Mouse (Mus musculus): ENCODE measurements at regions not wholly inside any gene's neighbourhood (a gene's known extent, or its start where the extent isn't known, plus 50 kb on each side); places are given as distances from the start of the nearest gene placed in this dataset.

- DNase-seq: no peak
Observed at GRCm38 (mm10) chr17:41990804-41991203, 324.9 kb upstream of the Ptchd4 start.

DNA sequence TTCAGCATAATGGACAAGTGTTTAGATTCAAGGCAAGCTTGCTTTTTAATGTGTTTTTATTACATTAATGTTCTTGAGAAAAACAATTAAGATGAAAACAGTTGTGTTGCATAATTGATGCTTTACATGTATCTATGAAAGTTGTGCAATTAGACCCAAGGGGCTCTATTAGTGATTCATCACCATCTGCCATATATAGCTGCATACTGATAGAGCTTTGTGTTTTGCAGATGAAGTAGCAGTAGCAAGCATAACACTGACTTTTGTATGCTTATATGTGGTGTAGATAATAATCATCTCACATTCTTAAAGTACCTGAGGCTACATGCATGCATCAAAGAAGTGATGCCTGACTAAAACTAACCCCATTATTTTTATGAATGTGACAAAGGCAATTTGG, 307.3 kb upstream of the Ptchd4 start:
- DNase-seq: no peak

DNA sequence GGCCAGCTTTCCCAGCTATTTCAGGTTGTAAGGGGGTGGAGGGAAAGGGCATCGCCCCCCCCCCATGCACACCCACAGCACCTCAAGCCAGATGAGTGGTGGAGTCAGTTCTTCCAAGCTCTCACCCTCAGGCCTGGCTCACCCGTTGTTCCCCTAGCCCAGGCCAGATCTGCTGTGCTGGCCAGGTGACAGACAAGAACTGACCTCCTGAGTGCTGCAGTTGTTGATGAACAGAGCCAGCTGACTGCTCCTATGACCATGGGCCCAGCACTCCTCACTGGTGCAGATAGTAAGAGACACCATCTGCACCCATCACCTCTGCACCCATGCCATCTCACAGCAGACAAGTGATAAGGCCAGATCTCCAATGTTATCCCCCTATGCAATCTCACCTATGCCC, 291.5 kb upstream of the Ptchd4 start:
- DNase-seq: no peak

- DNase-seq: no peak
Observed at GRCm38 (mm10) chr17:42027253-42027652, 288.5 kb upstream of the Ptchd4 start.

DNA sequence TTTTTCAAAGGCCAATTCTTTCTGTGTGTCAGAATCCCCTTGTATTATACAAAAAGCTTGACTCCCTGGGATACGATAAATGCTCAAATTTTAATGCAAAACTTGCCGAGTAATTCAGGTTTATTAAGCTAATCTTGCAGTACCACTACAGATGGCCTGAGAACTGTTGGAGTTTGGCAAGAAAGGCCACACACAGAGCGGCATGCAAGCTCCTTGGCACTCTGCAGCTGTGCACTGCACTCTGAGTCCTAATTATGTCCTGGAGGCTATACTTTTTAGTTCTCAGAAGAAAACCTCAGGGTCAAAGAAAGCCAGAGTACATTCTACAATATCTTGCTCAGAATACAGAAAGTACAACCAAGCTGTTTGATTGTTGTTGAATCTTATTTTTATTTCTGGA, 286.3 kb upstream of the Ptchd4 start:
- DNase-seq: no peak

DNA sequence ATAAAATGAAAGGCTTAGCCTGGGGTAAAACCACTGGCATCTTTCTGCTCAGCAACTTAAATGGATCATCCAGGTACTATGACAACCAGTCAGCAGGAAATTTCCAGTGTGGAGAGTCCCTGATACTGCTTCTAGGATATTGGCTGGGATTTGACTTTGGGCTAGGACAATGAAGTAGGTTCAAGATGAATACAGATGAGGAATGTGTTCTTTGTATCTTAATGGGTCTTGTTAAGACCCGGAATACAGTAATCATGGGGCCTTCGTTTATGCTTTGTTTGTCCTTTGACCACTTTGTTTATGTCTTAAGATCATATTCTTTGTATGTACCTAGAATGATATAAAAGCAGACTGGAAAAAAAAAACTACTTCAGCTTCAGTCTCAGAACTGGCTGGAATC, 278.7 kb upstream of the Ptchd4 start:
- no peak for DNase-seq

DNA sequence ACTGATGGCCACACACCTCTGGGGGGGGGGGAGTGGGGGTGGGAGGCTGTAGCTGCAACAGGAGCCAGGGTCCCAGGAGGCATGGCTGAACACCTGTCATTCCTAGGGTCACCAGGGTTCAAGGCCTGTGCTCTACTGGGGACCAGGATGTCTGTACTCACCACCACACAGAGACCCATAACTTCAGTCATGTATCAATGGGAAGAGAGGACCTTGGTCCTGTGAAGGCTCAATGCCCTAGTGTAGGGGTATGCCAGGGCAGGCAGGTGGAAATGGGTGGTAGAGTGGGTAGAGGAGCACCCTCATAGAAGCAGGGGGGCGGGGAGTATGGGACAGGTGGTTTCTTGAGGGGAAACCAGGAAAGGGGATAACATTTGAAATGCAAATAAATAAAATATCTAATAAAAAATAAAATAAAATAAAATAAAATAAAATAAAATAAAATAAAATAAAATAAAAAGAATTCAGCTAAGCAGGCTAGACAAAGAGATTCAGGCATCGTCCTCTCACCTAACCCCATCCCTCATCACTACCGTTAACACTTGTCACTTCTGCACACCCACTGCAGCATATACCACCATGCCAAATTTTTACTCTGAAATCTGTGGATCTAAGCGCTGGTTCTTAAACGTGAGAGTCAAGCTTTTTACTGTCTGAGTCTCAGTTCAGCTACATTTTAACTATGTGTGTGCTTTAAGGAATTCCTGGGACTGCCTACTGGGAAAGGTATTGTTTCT, 265.8 kb upstream of the Ptchd4 start:
- DNase-seq: no peak

DNA sequence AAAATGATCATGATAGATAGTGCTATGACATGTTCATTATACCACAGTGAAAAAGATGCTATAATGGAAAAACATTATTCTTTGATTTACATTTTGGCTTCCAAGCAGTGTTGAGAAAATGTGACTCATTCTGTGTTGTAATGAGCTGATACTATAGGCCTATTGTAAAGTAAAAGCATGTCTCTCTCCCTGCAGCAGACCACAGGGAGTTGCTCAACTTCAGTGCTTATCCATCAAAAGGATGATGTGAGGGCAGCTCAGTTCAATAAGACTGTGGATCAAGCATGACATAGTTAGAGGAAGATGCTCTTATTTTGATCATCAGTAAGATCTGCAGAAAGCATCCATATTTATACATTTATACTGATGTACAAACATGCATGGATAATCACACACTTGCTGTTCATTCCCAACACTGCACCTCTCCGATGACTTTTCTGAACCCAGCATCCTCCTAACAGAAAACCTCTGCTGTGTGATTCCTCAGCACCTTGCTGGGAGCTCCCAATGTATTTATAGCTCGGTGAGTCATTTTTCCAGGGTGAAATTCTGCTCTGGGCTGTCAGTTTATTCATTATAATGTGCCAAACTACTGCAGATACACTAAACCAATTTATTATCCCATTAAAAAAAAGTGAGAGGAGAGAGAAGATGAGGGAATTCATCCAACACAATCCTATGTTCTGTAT, 224.8 kb upstream of the Ptchd4 start:
- no peak for DNase-seq

GRCm38 (mm10) chr17:42113684-42114083, 202.1 kb upstream of the Ptchd4 start:
- no peak for DNase-seq

GRCm38 (mm10) chr17:42120759-42121158, 195.0 kb upstream of the Ptchd4 start:
- DNase-seq: no peak

DNA sequence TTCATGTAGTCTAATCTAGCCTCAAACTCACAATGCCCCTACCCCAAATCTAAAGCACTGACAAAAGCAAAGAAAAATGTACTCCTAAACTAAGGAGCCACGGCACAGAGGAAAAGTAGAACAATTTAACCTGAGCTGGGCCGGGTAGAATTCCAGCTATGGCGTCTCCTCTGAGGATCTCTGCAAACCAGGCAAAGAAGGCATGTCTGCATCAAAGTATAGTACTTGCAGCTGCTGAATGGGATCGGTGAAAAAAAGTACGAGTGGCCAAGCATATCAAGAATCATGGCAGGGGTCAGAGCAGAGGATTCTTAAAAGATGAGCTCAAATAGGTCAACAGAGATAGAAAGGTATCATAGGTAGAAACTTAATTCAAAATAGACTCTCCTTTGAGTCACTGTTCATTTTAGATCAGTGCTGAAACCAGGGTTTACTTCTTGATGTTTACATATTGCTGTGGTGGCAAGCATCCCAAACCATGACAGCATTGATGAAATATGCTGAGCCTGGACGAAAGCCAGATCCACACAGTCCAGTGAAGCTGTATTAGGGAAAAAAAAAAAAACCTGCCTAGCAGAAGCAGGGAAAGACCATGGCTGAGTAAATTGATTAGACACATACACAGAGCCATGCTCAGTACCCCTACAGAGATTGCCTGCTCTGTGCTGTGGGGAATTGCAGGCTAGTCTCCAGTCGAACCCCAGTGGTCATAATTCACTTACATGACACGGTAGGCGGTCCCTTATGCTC, 189.1 kb upstream of the Ptchd4 start:
- peak in 1 of 2 experiments; percentile 29 for DNase-seq

- DNase-seq: no peak
Observed at GRCm38 (mm10) chr17:42169391-42170018, 146.2 kb upstream of the Ptchd4 start.

- DNase-seq: no peak
Observed at GRCm38 (mm10) chr17:42188531-42188930, 127.2 kb upstream of the Ptchd4 start.

GRCm38 (mm10) chr17:42190206-42190902, 125.4 kb upstream of the Ptchd4 start:
- DNase-seq: no peak
